Mouse (Mus musculus): ENCODE results near the gene Lcp1. TPM values are rescaled to one million over a fixed set of nuclear protein-coding genes. Genes with fewer than 3 reads are reported as not detected.

Lcp1 gene
- polyA plus RNA-seq, 1 experiment from 2014 or later, result 22.3 TPM

- Histone ChIP-seq H3K36me3 (ENCODE audit: control insufficient read depth, insufficient read depth, low read length) (no peaks in the 10 kb centered on the region), H3K27me3 (ENCODE audit: control insufficient read depth, insufficient read depth, low read length) (no peaks in the 10 kb centered on the region), H3K9ac (ENCODE audit: low read depth, low read length) (no peak overlapping the region), H3K27ac (ENCODE audit: low read depth, low read length) (no peak overlapping the region), H3K4me2 (replicated peaks; ENCODE audit: low read depth, low read length) (no peak overlapping the region), H3K9me3 (ENCODE audit: control insufficient read depth, low read length) (no peaks in the 10 kb centered on the region), H3K4me3 (ENCODE audit: low read length) (no peak overlapping the region), H3K4me1 (ENCODE audit: control insufficient read depth, insufficient read depth, low read length) (no peaks in the 10 kb centered on the region)
- ATAC-seq (ENCODE audit: low FRiP score, low TSS enrichment), result no peak
- WGBS, result 85% methylated on average over 4 of the region's 4 CpGs
These were observed 58.1 kb downstream of the Lcp1 start for GRCm38 (mm10) chr14:75189031-75189430.

GRCm38 (mm10) chr14:75190683-75191082 lies 59.8 kb downstream of the Lcp1 start:
- Histone ChIP-seq H3K27ac (ENCODE audit: low read depth, low read length) (no peak overlapping the region), H3K4me3 (ENCODE audit: low read length) (no peak overlapping the region), H3K9ac (ENCODE audit: low read depth, low read length) (no peak overlapping the region), H3K27me3 (ENCODE audit: control insufficient read depth, insufficient read depth, low read length) (no peaks in the 10 kb centered on the region), H3K36me3 (ENCODE audit: control insufficient read depth, insufficient read depth, low read length) (no peaks in the 10 kb centered on the region), H3K9me3 (ENCODE audit: control insufficient read depth, low read length) (no peaks in the 10 kb centered on the region), H3K4me2 (replicated peaks; ENCODE audit: low read depth, low read length) (no peak overlapping the region), H3K4me1 (ENCODE audit: control insufficient read depth, insufficient read depth, low read length) (no peaks in the 10 kb centered on the region)
- 87% methylated on average over 4 of the region's 4 CpGs for WGBS
- no peak for ATAC-seq (ENCODE audit: low FRiP score, low TSS enrichment)

- Histone ChIP-seq H3K9ac (ENCODE audit: low read depth, low read length) (no peak overlapping the region), H3K27ac (ENCODE audit: low read depth, low read length) (no peak overlapping the region), H3K9me3 (ENCODE audit: control insufficient read depth, low read length) (no peaks in the 10 kb centered on the region), H3K4me3 (ENCODE audit: low read length) (no peak overlapping the region), H3K27me3 (ENCODE audit: control insufficient read depth, insufficient read depth, low read length) (no peaks in the 10 kb centered on the region), H3K4me1 (ENCODE audit: control insufficient read depth, insufficient read depth, low read length) (no peaks in the 10 kb centered on the region), H3K4me2 (replicated peaks; ENCODE audit: low read depth, low read length) (no peak overlapping the region), H3K36me3 (ENCODE audit: control insufficient read depth, insufficient read depth, low read length) (no peaks in the 10 kb centered on the region)
- WGBS, result 75% methylated on average over 10 of the region's 10 CpGs
- no peak for ATAC-seq (ENCODE audit: low FRiP score, low TSS enrichment)
These were observed 61.5 kb downstream of the Lcp1 start for GRCm38 (mm10) chr14:75192427-75192826.

- Histone ChIP-seq H3K4me3 (ENCODE audit: low read length) (no peak overlapping the region), H3K9me3 (ENCODE audit: control insufficient read depth, low read length) (no peaks in the 10 kb centered on the region), H3K27ac (ENCODE audit: low read depth, low read length) (no peak overlapping the region), H3K9ac (ENCODE audit: low read depth, low read length) (no peak overlapping the region), H3K4me2 (replicated peaks; ENCODE audit: low read depth, low read length) (no peak overlapping the region), H3K36me3 (ENCODE audit: control insufficient read depth, insufficient read depth, low read length) (no peaks in the 10 kb centered on the region), H3K27me3 (ENCODE audit: control insufficient read depth, insufficient read depth, low read length) (no peaks in the 10 kb centered on the region), H3K4me1 (ENCODE audit: control insufficient read depth, insufficient read depth, low read length) (no peaks in the 10 kb centered on the region)
- 65% methylated on average over 10 of the region's 10 CpGs for WGBS
- no peak for ATAC-seq (ENCODE audit: low FRiP score, low TSS enrichment)
These were observed 62.0 kb downstream of the Lcp1 start for GRCm38 (mm10) chr14:75192858-75193257.

GRCm38 (mm10) chr14:75195530-75195929 lies 64.6 kb downstream of the Lcp1 start:
- Histone ChIP-seq H3K9ac (ENCODE audit: low read depth, low read length) (no peak overlapping the region), H3K4me1 (ENCODE audit: control insufficient read depth, insufficient read depth, low read length) (no peaks in the 10 kb centered on the region), H3K9me3 (ENCODE audit: control insufficient read depth, low read length) (no peaks in the 10 kb centered on the region), H3K36me3 (ENCODE audit: control insufficient read depth, insufficient read depth, low read length) (no peaks in the 10 kb centered on the region), H3K27me3 (ENCODE audit: control insufficient read depth, insufficient read depth, low read length) (no peaks in the 10 kb centered on the region), H3K27ac (ENCODE audit: low read depth, low read length) (no peak overlapping the region), H3K4me2 (replicated peaks; ENCODE audit: low read depth, low read length) (no peak overlapping the region), H3K4me3 (ENCODE audit: low read length) (no peak overlapping the region)
- ATAC-seq (ENCODE audit: low FRiP score, low TSS enrichment), result no peak
- WGBS, result 92% methylated on average over 5 of the region's 5 CpGs

GRCm38 (mm10) chr14:75197027-75197426 lies 66.1 kb downstream of the Lcp1 start:
- no peaks in the 10 kb centered on the region for H3K9me3 ChIP-seq (ENCODE audit: control insufficient read depth, low read length)
- H3K9ac ChIP-seq (ENCODE audit: low read depth, low read length), result no peak overlapping the region
- no peak overlapping the region for H3K4me2 ChIP-seq (replicated peaks; ENCODE audit: low read depth, low read length)
- no peaks in the 10 kb centered on the region for H3K27me3 ChIP-seq (ENCODE audit: control insufficient read depth, insufficient read depth, low read length)
- H3K4me3 ChIP-seq (ENCODE audit: low read length), result no peak overlapping the region
- 44% methylated on average over 5 of the region's 5 CpGs for WGBS
- no peak overlapping the region for H3K27ac ChIP-seq (ENCODE audit: low read depth, low read length)
- H3K4me1 ChIP-seq (ENCODE audit: control insufficient read depth, insufficient read depth, low read length), result no peaks in the 10 kb centered on the region
- no peaks in the 10 kb centered on the region for H3K36me3 ChIP-seq (ENCODE audit: control insufficient read depth, insufficient read depth, low read length)
- no peak for ATAC-seq (ENCODE audit: low FRiP score, low TSS enrichment)

GRCm38 (mm10) chr14:75197660-75198059 lies 66.8 kb downstream of the Lcp1 start:
- Histone ChIP-seq H3K27ac (ENCODE audit: low read depth, low read length) (no peak overlapping the region), H3K4me2 (replicated peaks; ENCODE audit: low read depth, low read length) (no peak overlapping the region), H3K4me3 (ENCODE audit: low read length) (no peak overlapping the region), H3K9ac (ENCODE audit: low read depth, low read length) (no peak overlapping the region), H3K9me3 (ENCODE audit: control insufficient read depth, low read length) (no peaks in the 10 kb centered on the region), H3K36me3 (ENCODE audit: control insufficient read depth, insufficient read depth, low read length) (no peaks in the 10 kb centered on the region), H3K4me1 (ENCODE audit: control insufficient read depth, insufficient read depth, low read length) (no peaks in the 10 kb centered on the region), H3K27me3 (ENCODE audit: control insufficient read depth, insufficient read depth, low read length) (no peaks in the 10 kb centered on the region)
- ATAC-seq (ENCODE audit: low FRiP score, low TSS enrichment), result no peak
- WGBS, result 56% methylated on average over 7 of the region's 7 CpGs

GRCm38 (mm10) chr14:75205363-75206051 lies 74.6 kb downstream of the Lcp1 start:
- no peaks in the 10 kb centered on the region for H3K4me1 ChIP-seq (ENCODE audit: control insufficient read depth, insufficient read depth, low read length)
- no peaks in the 10 kb centered on the region for H3K9me3 ChIP-seq (ENCODE audit: control insufficient read depth, low read length)
- H3K27ac ChIP-seq (ENCODE audit: low read depth, low read length), result no peak overlapping the region
- no peaks in the 10 kb centered on the region for H3K36me3 ChIP-seq (ENCODE audit: control insufficient read depth, insufficient read depth, low read length)
- ATAC-seq (ENCODE audit: low FRiP score, low TSS enrichment), result no peak
- no peak overlapping the region for H3K4me2 ChIP-seq (replicated peaks; ENCODE audit: low read depth, low read length)
- no peak overlapping the region for H3K9ac ChIP-seq (ENCODE audit: low read depth, low read length)
- H3K4me3 ChIP-seq (ENCODE audit: low read length), result no peak overlapping the region
- whole genome bisulfite sequencing, result 57% methylated on average over 6 of the region's 6 CpGs
- H3K27me3 ChIP-seq (ENCODE audit: control insufficient read depth, insufficient read depth, low read length), result no peaks in the 10 kb centered on the region

- Histone ChIP-seq H3K36me3 (ENCODE audit: control insufficient read depth, insufficient read depth, low read length) (no peaks in the 10 kb centered on the region), H3K4me1 (ENCODE audit: control insufficient read depth, insufficient read depth, low read length) (no peaks in the 10 kb centered on the region), H3K9ac (ENCODE audit: low read depth, low read length) (no peak overlapping the region), H3K27me3 (ENCODE audit: control insufficient read depth, insufficient read depth, low read length) (no peaks in the 10 kb centered on the region), H3K9me3 (ENCODE audit: control insufficient read depth, low read length) (no peaks in the 10 kb centered on the region), H3K4me2 (replicated peaks; ENCODE audit: low read depth, low read length) (no peak overlapping the region), H3K4me3 (ENCODE audit: low read length) (no peak overlapping the region), H3K27ac (ENCODE audit: low read depth, low read length) (no peak overlapping the region)
- 86% methylated on average over 4 of the region's 4 CpGs for WGBS
- ATAC-seq (ENCODE audit: low FRiP score, low TSS enrichment), result no peak
These were observed 75.4 kb downstream of the Lcp1 start for GRCm38 (mm10) chr14:75206307-75206706.

All from kidney, embryonic 14.5 days (tissue).